Mouse (Mus musculus): ENCODE measurements around the gene Gna15.

GRCm38 (mm10) chr10:81462415-81462804 lies 61.6 kb downstream of the Gna15 start:
- TF ChIP-seq CTCF (IDR thresholded peaks at IDR 0.05; ENCODE audit: low read depth), result no peak
- TF ChIP-seq EP300 (IDR thresholded peaks at IDR 0.05; ENCODE audit: low read depth), result no peak
